Mouse (Mus musculus) central nervous system, embryonic 11.5 days (tissue): ENCODE measurements around the gene Cuta. TPM values are rescaled to one million over a fixed set of nuclear protein-coding genes. Genes with fewer than 3 reads are reported as not detected.

Experiments used
- polyA plus RNA-seq: library from polyadenylated mRNA; depleted of rRNA; stranded (reverse); fragments of >200 nt; gene quantifications from 2 replicates; pipeline ENCODE4 v1.2.3, GENCODE M21; 2012; rRNA removed

Gene Cuta
- 107 and 134 TPM in 2 replicates for polyA plus RNA-seq

GRCm38 (mm10) chr17:26939178-26939972, at the start of gene Cuta:
TSS of gene Cuta (minus strand) at chr17:26939569.

GRCm38 (mm10) chr17:26972703-26973574, 33.6 kb upstream of the Cuta start, which contains the start of gene Zbtb9:
TSS of gene Zbtb9 (plus strand) at chr17:26973167.

GRCm38 (mm10) chr17:26941031-26941789, 1.8 kb upstream of the Cuta start, which contains the start of gene Syngap1:
TSS of gene Syngap1 (plus strand) at chr17:26941253.

GRCm38 (mm10) chr17:26932839-26933398, 6.5 kb downstream of the Cuta start, which contains the start of gene Phf1:
TSS of gene Phf1 (plus strand) at chr17:26933052.

GRCm38 (mm10) chr17:26916711-26917482, 22.5 kb downstream of the Cuta start, which contains the start of gene Kifc5b:
TSS of gene Kifc5b (plus strand) at chr17:26917091.

Other genes starting within 250 kb of the Cuta start
- 3.3 and 5.5 TPM in 2 replicates for gene Crebrf, start 223.9 kb downstream of the Cuta start, polyA plus RNA-seq
- gene Bnip1, start 158.5 kb downstream of the Cuta start, polyA plus RNA-seq, result 29.7 and 43.9 TPM in 2 replicates
- gene Nkx2-5, start 94.6 kb downstream of the Cuta start, polyA plus RNA-seq, result 2.9 and 4.0 TPM in 2 replicates
- gene Kifc5b, start 22.5 kb downstream of the Cuta start, polyA plus RNA-seq, result 31.0 and 52.5 TPM in 2 replicates
- 23.5 and 26.8 TPM in 2 replicates for gene Phf1, start 6.5 kb downstream of the Cuta start, polyA plus RNA-seq
- 84.0 and 92.6 TPM in 2 replicates for gene Syngap1, start 1.7 kb upstream of the Cuta start, polyA plus RNA-seq
- gene Zbtb9, start 33.6 kb upstream of the Cuta start, polyA plus RNA-seq, result 15.8 and 17.0 TPM in 2 replicates
- gene Bak1, start 89.4 kb upstream of the Cuta start, polyA plus RNA-seq, result 33.7 and 40.7 TPM in 2 replicates
- gene Itpr3, start 117.7 kb upstream of the Cuta start, polyA plus RNA-seq, result 2.3 and 4.6 TPM in 2 replicates
- gene Uqcc2, start 194.3 kb upstream of the Cuta start, polyA plus RNA-seq, result 222 and 243 TPM in 2 replicates
- 0.06 and 0.10 TPM in 2 replicates for gene Ip6k3, start 228.2 kb upstream of the Cuta start, polyA plus RNA-seq